ENCODE assay signal across 8 mouse cellular contexts in genomic region chr13:46928404-46928803, GRCm38 (mm10). TPM values are rescaled to one million over a fixed set of nuclear protein-coding genes. Genes with fewer than 3 reads are reported as not detected.
DNase-seq lines count a peak whose midpoint lies in the region; ATAC-seq and TF ChIP-seq lines count a peak whose summit lies in the region.

No protein-coding gene starts in this region.

- H3K4me2 ChIP-seq in forebrain, embryonic 11.5 days (ENCODE audit: low read depth, low read length, severe bottlenecking) = peak overlapping the region; percentile 93
- peak overlapping the region; percentile 93 for H3K4me2 ChIP-seq in limb, embryonic 11.5 days (ENCODE audit: low read depth, severe bottlenecking)
- H3K4me2 ChIP-seq in neural tube, embryonic 14.5 days (ENCODE audit: low read depth, low read length) = peak overlapping the region; percentile 91

- no peak overlapping the region for H3K27ac ChIP-seq in forebrain, embryonic 11.5 days (ENCODE audit: low read depth, low read length)
- no peak overlapping the region for H3K27ac ChIP-seq in limb, embryonic 11.5 days (replicated peaks; ENCODE audit: low read depth, low read length)
- no peak overlapping the region for H3K27ac ChIP-seq in neural tube, embryonic 14.5 days (ENCODE audit: low read depth, low read length)

- no peak for DNase-seq in lung, adult 2 months
- DNase-seq in lung, postnatal 10 days = no peak
- DNase-seq in forebrain, embryonic 11.5 days (ENCODE audit: low spot score) = no peak
- no peak for DNase-seq in limb, embryonic 11.5 days (ENCODE audit: low spot score)
- DNase-seq in yolk sac, embryonic 10.5 days (ENCODE audit: low spot score) = no peak
- no peak for DNase-seq in layer of hippocampus, postnatal 14 days (ENCODE audit: low spot score in 2 of 2)
- DNase-seq in retina, embryonic 14.5 days (ENCODE audit: low spot score) = no peak

- H3K4me1 ChIP-seq in lung, adult 2 months (ENCODE audit: control insufficient read depth, insufficient read depth, low read length) = peaks cover 18% of the 10 kb centered on the region
- peaks cover 8% of the 10 kb centered on the region for H3K4me1 ChIP-seq in forebrain, embryonic 11.5 days (replicated peaks; ENCODE audit: control insufficient read depth, insufficient read depth, low read length)
- H3K4me1 ChIP-seq in limb, embryonic 11.5 days (ENCODE audit: control insufficient read depth, insufficient read depth, low read length) = 0 out of 2 replicates have a peak, but pooled peaks cover 7% of the 10 kb centered on the region
- H3K4me1 ChIP-seq in neural tube, embryonic 14.5 days (ENCODE audit: control insufficient read depth, insufficient read depth, low read length) = peaks cover 6% of the 10 kb centered on the region; the same call in 1 of the 2 replicates

- no peak for TF ChIP-seq POLR2A in lung, adult 2 months (IDR thresholded peaks at IDR 0.05; ENCODE audit: borderline replicate concordance, extremely low read depth, low read depth, low read length)

- no peak for TF ChIP-seq CTCF in lung, adult 2 months (IDR thresholded peaks at IDR 0.05; ENCODE audit: insufficient read depth, low read length)

- no peaks in the 10 kb centered on the region for H3K9me3 ChIP-seq in forebrain, embryonic 11.5 days (ENCODE audit: control insufficient read depth, low read length)
- no peaks in the 10 kb centered on the region for H3K9me3 ChIP-seq in limb, embryonic 11.5 days (ENCODE audit: control insufficient read depth, low read length)
- H3K9me3 ChIP-seq in neural tube, embryonic 14.5 days (ENCODE audit: control insufficient read depth, low read length) = no peaks in the 10 kb centered on the region

- no peak for ATAC-seq in forebrain, embryonic 11.5 days (replicated peaks; ENCODE audit: low FRiP score)
- no peak for ATAC-seq in limb, embryonic 11.5 days (ENCODE audit: insufficient number of reproducible peaks, low FRiP score, low TSS enrichment, low read depth)
- ATAC-seq in neural tube, embryonic 14.5 days (ENCODE audit: low read depth) = no peak

- no peaks in the 10 kb centered on the region; the same call in 1 of the 2 replicates for H3K27me3 ChIP-seq in forebrain, embryonic 11.5 days (ENCODE audit: control insufficient read depth, insufficient read depth, low read length)
- no peaks in the 10 kb centered on the region for H3K27me3 ChIP-seq in limb, embryonic 11.5 days (ENCODE audit: control insufficient read depth, insufficient read depth, low read length)
- H3K27me3 ChIP-seq in neural tube, embryonic 14.5 days (ENCODE audit: control insufficient read depth, insufficient read depth, low read length) = no peaks in the 10 kb centered on the region

- H3K36me3 ChIP-seq in forebrain, embryonic 11.5 days (ENCODE audit: control insufficient read depth, insufficient read depth, low read length) = no peaks in the 10 kb centered on the region; the same call in 1 of the 2 replicates
- no peaks in the 10 kb centered on the region for H3K36me3 ChIP-seq in limb, embryonic 11.5 days (ENCODE audit: control insufficient read depth, insufficient read depth, low read length)
- no peaks in the 10 kb centered on the region for H3K36me3 ChIP-seq in neural tube, embryonic 14.5 days (ENCODE audit: control insufficient read depth, insufficient read depth, low read length)

- WGBS in lung, adult 2 months = 52% methylated on average over 5 of the region's 5 CpGs
- 22% methylated on average over 5 of the region's 5 CpGs for WGBS in forebrain, embryonic 11.5 days
- WGBS in limb, embryonic 11.5 days = 41% methylated on average over 5 of the region's 5 CpGs
- 17% methylated on average over 5 of the region's 5 CpGs for WGBS in neural tube, embryonic 14.5 days

- H3K9ac ChIP-seq in forebrain, embryonic 11.5 days (ENCODE audit: low read length) = peak overlapping the region; percentile 93
- no peak overlapping the region; the same call in 1 of the 2 replicates for H3K9ac ChIP-seq in limb, embryonic 11.5 days (ENCODE audit: low read length)
- H3K9ac ChIP-seq in neural tube, embryonic 14.5 days (replicated peaks; ENCODE audit: low read depth, low read length) = peak overlapping the region; percentile 90; the same call in 1 of the 2 replicates

- H3K4me3 ChIP-seq in lung, adult 2 months (replicated peaks; ENCODE audit: extremely low read depth, low read depth, low read length) = peak overlapping the region; percentile 72
- peak overlapping the region; percentile 79 for H3K4me3 ChIP-seq in forebrain, embryonic 11.5 days (ENCODE audit: low read depth, low read length)
- H3K4me3 ChIP-seq in limb, embryonic 11.5 days (ENCODE audit: low read depth, low read length) = peak overlapping the region; percentile 77
- peak overlapping the region; percentile 79 for H3K4me3 ChIP-seq in neural tube, embryonic 14.5 days (ENCODE audit: low read depth, low read length)

RNA-seq across cellular contexts. Expression of gene Kif13a, which starts 1.3 kb away (rescaled TPM):
- polyA plus RNA-seq in lung, adult 2 months (2012; rRNA removed) = 39.9 and 52.3 TPM in 2 replicates
- 21.6 and 23.1 TPM in 2 replicates for polyA plus RNA-seq in forebrain, embryonic 11.5 days (2014; fragmentation: Nextera tagmentation; extraction: Ambion mirVana)
- 14.2 and 16.5 TPM in 2 replicates for polyA plus RNA-seq in limb, embryonic 11.5 days (2014; fragmentation: Nextera tagmentation; extraction: Ambion mirVana)
- 10.4 and 14.1 TPM in 2 replicates for polyA plus RNA-seq in neural tube, embryonic 14.5 days (2014; fragmentation: Nextera tagmentation; extraction: Ambion mirVana)
- 10 to 100 TPM; 23.0 to 25.8 TPM for total RNA-seq in layer of hippocampus, postnatal 14 days (2021)
